Mouse (Mus musculus): ENCODE data around the gene Rnf39. TPM values are rescaled to one million over a fixed set of nuclear protein-coding genes. Genes with fewer than 3 reads are reported as not detected.

Gene Rnf39
- polyA plus RNA-seq, 1 experiment from 2014 or later, result 0.46 TPM

Other genes with a start within 250 kb of the Rnf39 start
- gene H2-M10.5, start 170.0 kb upstream of the Rnf39 start, polyA plus RNA-seq (2014; fragmentation: Nextera tagmentation; extraction: Ambion mirVana), result not detected in 2 replicates
- not detected in 2 replicates for gene H2-M10.6, start 130.7 kb upstream of the Rnf39 start, polyA plus RNA-seq (2014; fragmentation: Nextera tagmentation; extraction: Ambion mirVana)
- gene Trim26, start 105.8 kb upstream of the Rnf39 start, polyA plus RNA-seq (2014; fragmentation: Nextera tagmentation; extraction: Ambion mirVana), result 32.4 and 35.0 TPM in 2 replicates
- 0.48 and 0.51 TPM in 2 replicates for gene Trim15, start 75.7 kb upstream of the Rnf39 start, polyA plus RNA-seq (2014; fragmentation: Nextera tagmentation; extraction: Ambion mirVana)
- 7.7 and 8.1 TPM in 2 replicates for gene Trim10, start 73.3 kb upstream of the Rnf39 start, polyA plus RNA-seq (2014; fragmentation: Nextera tagmentation; extraction: Ambion mirVana)
- gene Trim40, start 52.8 kb upstream of the Rnf39 start, polyA plus RNA-seq (2014; fragmentation: Nextera tagmentation; extraction: Ambion mirVana), result not detected in 2 replicates
- gene Trim31, start 44.8 kb upstream of the Rnf39 start, polyA plus RNA-seq (2014; fragmentation: Nextera tagmentation; extraction: Ambion mirVana), result not detected in 2 replicates
- 152 and 157 TPM in 2 replicates for gene Ppp1r11, start 8.8 kb downstream of the Rnf39 start, polyA plus RNA-seq (2014; fragmentation: Nextera tagmentation; extraction: Ambion mirVana)
- gene Znrd1, start 15.6 kb downstream of the Rnf39 start, polyA plus RNA-seq (2014; fragmentation: Nextera tagmentation; extraction: Ambion mirVana), result 83.5 and 86.7 TPM in 2 replicates
- gene Znrd1as, start 15.7 kb downstream of the Rnf39 start, polyA plus RNA-seq (2014; fragmentation: Nextera tagmentation; extraction: Ambion mirVana), result 8.5 and 9.4 TPM in 2 replicates
- 0.39 TPM in 1 of 2 replicates, not detected in the other for gene 2410137M14Rik, start 38.3 kb downstream of the Rnf39 start, polyA plus RNA-seq (2014; fragmentation: Nextera tagmentation; extraction: Ambion mirVana)
- gene H2-M5, start 46.6 kb downstream of the Rnf39 start, polyA plus RNA-seq (2014; fragmentation: Nextera tagmentation; extraction: Ambion mirVana), result 0.41 and 0.67 TPM in 2 replicates
- gene Zfp57, start 58.2 kb downstream of the Rnf39 start, polyA plus RNA-seq (2014; fragmentation: Nextera tagmentation; extraction: Ambion mirVana), result 89.9 and 102 TPM in 2 replicates
- gene Mog, start 80.5 kb downstream of the Rnf39 start, polyA plus RNA-seq (2014; fragmentation: Nextera tagmentation; extraction: Ambion mirVana), result 0.18 and 0.42 TPM in 2 replicates
- gene Gabbr1, start 103.0 kb downstream of the Rnf39 start, polyA plus RNA-seq (2014; fragmentation: Nextera tagmentation; extraction: Ambion mirVana), result 14.3 and 14.5 TPM in 2 replicates
- not detected in 2 replicates for gene Olfr90, start 145.6 kb downstream of the Rnf39 start, polyA plus RNA-seq (2014; fragmentation: Nextera tagmentation; extraction: Ambion mirVana)
- not detected in 2 replicates for gene Olfr91, start 155.4 kb downstream of the Rnf39 start, polyA plus RNA-seq (2014; fragmentation: Nextera tagmentation; extraction: Ambion mirVana)
- not detected in 2 replicates for gene Olfr92, start 177.2 kb downstream of the Rnf39 start, polyA plus RNA-seq (2014; fragmentation: Nextera tagmentation; extraction: Ambion mirVana)
- gene Olfr93, start 218.6 kb downstream of the Rnf39 start, polyA plus RNA-seq (2014; fragmentation: Nextera tagmentation; extraction: Ambion mirVana), result not detected in 2 replicates

Data from midbrain, embryonic 11.5 days (tissue).